Mouse (Mus musculus): ENCODE results near the gene Sike1.

Gene Sike1

GRCm38 (mm10) chr3:103026174-103026573 lies 30.7 kb downstream of the Sike1 start:
- DNase-seq (ENCODE audit: low read depth, low spot score) = no peak

- DNase-seq (ENCODE audit: low read depth, low spot score) = no peak
These were observed 44.8 kb downstream of the Sike1 start for GRCm38 (mm10) chr3:103040285-103040684.

GRCm38 (mm10) chr3:103040861-103041379 lies 45.4 kb downstream of the Sike1 start:
- no peak for DNase-seq (ENCODE audit: low read depth, low spot score)

GRCm38 (mm10) chr3:103056016-103056595 lies 60.6 kb downstream of the Sike1 start:
- no peak for DNase-seq (ENCODE audit: low read depth, low spot score)

- DNase-seq (ENCODE audit: low read depth, low spot score) = no peak
These were observed 62.2 kb downstream of the Sike1 start for GRCm38 (mm10) chr3:103057752-103058151.

Data from retina, adult 2 months (tissue).